Mouse (Mus musculus) R1 (cell line): ENCODE results near the gene Mex3b.

Source experiments
- DNase-seq: peaks from one replicate; pipeline ENCODE4 v3.0.0-alpha.2; 2018; ENCODE audit warnings: low read depth, low spot score

Gene Mex3b

GRCm38 (mm10) chr7:82866486-82867270, 455 bp upstream of the Mex3b start:
- peak; percentile 90 for DNase-seq

DNA sequence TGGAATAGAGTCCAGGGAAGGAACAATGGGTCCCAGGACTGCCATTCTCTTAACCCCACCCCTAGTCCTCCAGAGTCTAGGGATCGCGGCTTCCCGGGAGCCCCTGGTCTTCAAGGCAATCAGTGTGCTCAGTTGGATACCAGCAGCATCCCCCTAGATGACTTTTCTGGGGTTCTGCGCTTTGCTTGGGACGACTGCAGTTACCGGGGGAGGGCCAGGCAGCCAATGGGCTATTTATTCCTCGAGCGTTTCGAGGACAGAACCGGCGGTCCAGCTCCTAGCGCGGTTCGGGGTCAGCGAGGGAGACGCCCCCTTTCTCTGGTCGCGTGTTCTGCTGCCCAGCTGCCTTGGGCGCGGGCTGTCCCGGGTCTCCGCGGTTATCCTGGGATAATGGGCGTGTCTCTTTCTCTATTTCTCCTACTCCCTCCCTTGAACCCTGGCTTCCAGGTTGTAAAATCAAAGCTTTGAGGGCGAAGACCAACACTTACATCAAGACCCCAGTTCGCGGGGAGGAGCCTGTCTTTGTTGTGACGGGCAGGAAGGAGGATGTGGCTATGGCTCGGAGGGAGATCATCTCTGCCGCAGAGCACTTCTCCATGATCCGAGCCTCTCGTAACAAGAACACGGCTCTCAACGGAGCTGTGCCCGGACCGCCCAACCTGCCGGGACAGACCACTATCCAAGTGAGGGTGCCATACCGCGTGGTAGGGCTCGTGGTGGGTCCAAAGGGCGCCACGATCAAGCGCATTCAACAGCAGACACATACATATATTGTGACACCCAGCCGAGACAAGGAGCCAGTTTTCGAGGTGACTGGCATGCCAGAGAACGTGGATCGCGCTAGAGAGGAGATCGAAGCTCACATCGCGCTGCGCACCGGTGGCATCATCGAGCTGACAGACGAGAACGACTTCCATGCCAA, 1.4 kb downstream of the Mex3b start:
- peak; percentile 57 for DNase-seq

GRCm38 (mm10) chr7:82869231-82870147, 2.4 kb downstream of the Mex3b start:
- peak; percentile 55 for DNase-seq

- no peak for DNase-seq
These were observed 3.0 kb downstream of the Mex3b start for GRCm38 (mm10) chr7:82870148-82870513.

DNA sequence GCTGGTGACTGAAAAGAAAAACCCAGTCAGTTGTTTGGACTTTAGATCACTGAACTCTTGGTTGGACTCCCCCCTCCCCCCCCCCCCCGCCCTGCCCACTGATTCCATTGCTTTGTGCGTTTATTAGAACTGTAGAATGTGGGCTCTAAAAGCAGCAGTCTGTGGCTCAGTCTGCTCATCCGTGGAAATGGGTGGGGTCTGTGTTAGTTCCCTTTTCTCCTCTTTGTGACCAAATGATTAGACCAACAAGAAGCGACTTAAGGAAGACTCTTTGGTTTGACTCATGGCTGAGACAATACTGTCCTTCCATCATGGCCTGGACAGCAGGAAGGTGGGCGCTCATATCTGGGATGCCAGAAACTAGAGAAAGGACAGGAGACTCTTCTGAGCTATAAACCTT, 9.4 kb downstream of the Mex3b start:
- DNase-seq = no peak

- no peak for DNase-seq
These were observed 12.9 kb downstream of the Mex3b start for GRCm38 (mm10) chr7:82880016-82880415.

DNA sequence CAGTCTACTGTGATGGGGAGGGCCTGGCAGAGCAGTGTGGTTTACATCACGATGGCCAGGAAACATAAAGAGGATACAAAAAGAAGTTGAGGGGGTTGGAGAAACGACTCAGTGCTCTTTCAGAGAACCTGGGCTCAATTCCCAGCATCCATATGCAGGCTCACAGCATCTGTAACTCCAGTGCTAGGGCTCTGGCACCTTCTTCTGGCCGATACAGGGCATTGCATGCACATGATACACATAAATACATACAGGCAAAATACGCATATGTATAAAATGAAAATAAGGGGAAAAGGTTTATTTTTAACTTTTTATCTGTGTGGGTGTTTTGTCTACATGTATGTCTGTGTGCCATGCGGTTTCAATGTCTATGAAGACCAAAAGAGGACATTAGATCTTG, 13.6 kb downstream of the Mex3b start:
- DNase-seq = peak; percentile 54

- DNase-seq = no peak
These were observed 23.3 kb downstream of the Mex3b start for GRCm38 (mm10) chr7:82890317-82890850.

- DNase-seq = no peak
These were observed 23.9 kb downstream of the Mex3b start for GRCm38 (mm10) chr7:82890875-82891515.

- DNase-seq = no peak
These were observed 27.2 kb downstream of the Mex3b start for GRCm38 (mm10) chr7:82894366-82894765.

DNA sequence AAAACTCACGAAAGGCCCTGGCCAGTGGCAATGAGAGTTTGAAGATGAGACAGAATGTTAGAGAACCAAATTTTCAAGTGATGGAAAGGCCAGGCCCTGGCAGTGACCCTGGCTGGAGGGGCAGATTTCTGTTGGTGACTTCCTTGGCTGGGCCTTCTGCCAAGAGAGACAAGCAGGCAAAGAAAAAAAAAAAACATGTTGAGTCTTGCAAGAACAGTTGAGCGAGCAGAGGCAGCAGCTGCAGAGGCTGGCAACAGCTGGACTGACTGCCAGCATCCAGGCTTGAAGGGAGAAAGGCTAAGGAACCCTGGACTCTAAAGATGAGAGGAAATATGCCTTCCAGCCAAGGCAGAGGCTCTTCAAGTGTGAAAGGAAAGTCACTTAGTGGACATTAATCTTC, 28.5 kb downstream of the Mex3b start:
- no peak for DNase-seq

DNA sequence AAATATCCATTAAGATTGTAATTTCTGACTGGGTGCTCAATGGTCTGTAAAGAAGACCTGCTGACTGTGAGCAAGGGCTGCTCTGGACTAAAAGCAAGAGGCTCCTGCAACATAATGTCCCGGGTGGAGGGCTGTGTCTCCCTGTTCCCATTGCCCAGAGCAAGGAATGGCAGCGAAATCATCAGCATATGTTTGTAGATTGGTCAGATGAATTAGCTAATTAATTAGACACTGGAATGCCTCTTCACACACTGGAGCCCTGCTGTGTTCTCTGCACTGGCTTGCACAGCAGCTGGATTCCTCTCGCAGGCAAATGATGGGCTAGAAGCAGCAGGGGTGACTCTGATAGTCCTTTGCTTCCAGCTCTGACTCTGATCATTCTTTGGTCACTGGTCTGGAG, 29.6 kb downstream of the Mex3b start:
- DNase-seq = peak; percentile 25

DNA sequence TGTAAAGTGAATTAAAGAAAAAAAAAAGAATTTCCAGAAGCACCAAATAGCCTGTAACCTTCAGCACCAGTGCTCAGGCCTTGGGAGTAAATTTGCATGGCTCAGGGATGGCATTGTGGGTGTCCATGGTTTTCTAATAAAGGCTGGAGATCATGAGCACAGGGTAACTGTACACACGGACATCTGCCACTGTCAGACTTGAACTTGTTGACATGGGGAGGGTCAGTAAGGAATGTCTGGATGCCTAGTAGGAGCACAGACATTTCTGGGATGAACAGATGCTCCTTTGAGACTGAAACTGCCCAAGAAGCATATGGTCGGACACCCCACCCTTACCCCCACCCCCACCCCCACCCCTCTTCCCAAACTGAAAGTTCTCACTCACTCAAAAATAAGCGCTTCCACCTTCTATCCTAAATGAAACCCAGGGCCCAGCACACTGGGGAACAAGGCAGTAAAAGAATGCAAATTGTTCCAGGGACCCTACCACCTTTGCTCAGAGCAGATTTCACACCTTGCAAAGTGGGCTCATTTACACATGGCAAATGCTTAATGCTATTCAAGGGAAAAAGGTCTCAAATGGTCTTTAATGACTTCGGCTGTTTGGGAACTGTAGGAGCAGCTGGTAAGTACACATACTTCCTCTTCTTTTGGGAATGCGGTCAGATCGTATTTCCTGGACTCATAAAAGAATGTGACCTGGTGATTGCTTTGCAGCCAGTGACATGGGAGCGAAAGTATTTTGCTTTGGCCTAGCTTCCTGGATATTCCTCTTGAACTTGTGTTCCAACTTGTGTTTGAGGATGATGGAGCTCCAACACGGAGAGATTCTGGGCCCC, 32.5 kb downstream of the Mex3b start:
- DNase-seq = peak; percentile 27

- no peak for DNase-seq
These were observed 35.9 kb downstream of the Mex3b start for GRCm38 (mm10) chr7:82903006-82903405.

- DNase-seq = no peak
These were observed 38.4 kb downstream of the Mex3b start for GRCm38 (mm10) chr7:82905527-82905926.

GRCm38 (mm10) chr7:82907081-82907480, 39.9 kb downstream of the Mex3b start:
- DNase-seq = no peak

DNA sequence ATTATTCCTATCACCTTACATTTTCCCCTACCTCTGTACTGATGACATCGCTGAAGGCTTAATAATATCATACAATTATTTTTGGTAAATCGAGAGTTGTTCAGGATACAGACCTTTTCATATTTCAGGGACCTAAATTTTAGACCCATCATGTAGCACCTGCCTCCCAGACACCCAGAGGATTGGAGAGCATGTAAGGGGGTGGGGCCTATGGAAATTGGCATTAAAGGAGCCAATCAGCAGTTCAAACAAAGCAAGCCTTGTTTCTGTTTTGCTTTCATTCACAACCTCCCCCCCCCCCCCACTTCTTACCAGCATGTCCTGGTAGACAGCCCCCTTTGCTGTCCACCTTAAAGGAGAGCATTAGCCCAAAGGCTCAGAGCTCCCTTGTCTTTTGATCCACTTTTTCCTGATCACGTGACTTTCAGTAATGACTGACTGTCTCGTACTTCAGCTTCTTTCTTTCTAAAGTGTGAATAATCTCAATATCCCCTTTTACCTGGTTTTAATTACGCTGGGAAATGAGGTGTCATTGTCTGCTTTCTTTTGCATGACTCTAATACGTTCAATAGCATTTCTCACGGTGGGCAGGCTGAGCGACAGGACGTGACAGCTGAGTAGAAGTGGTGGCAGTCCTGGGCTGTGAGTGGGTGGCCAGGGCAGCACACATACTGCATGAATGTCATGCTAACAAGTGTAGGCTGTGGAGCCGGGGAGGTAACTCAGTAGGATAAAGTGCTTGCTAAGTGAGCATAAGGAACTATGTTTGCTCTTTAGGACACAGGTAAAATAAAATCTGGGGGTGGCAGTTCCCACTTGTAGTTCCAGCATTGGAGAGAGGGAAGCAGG, 43.6 kb downstream of the Mex3b start:
- DNase-seq = no peak

DNA sequence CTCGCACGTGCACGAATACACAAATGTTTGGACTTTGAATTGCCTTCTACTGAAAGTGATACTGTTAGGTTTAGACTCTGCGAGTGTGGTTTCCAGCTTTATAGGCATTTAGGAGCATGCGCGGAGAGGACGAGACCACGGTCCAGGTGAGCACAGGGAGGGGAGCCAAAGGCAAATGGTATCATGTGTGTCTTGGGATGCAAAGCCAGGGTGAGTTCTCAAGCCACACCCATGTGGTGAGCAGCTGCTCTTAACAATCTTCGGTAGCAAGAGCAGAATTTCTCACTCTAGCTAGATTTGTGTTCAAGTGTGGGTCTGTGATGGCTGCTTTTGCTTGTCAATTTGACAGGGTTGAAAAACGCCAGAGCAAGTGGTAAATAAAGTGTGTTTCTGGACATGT, 44.4 kb downstream of the Mex3b start:
- no peak for DNase-seq

DNA sequence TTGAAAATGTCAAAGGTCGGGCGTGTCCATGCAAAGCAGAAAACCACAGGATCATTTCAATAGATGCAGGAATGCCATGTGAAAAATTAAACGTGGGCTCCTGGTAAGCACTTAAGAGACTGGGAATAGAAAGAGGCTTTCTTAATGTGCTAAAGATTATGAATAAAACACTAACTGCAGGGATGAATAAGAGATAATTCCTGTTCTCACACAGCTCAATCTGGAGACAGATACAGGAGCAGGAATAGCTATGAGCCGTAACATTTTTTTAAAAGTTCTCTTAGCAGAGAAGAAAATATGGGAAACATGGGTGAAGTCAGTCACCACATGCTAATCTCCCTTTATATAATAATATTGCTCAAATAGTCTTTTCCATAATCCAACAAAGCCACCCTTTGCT, 47.2 kb downstream of the Mex3b start:
- no peak for DNase-seq
